Mouse (Mus musculus): Measurements from ENCODE around the gene Tsacc.
"Not testable (repeated sequence)": the region's sequence is repeated elsewhere in the genome, so short reads cannot be mapped to it uniquely, and the experiment has no call there.

Gene Tsacc

GRCm38 (mm10) chr3:88296561-88297318 is at the start of gene Tsacc, which contains the start of gene Cct3:
TSS of gene Tsacc (minus strand) at chr3:88296999.
TSS of gene Cct3 (plus strand) at chr3:88297116.
- DNase-seq (ENCODE audit: low read depth, low spot score), result peak; percentile 100

GRCm38 (mm10) chr3:88339006-88339405 is 42.2 kb upstream of the Tsacc start:
- DNase-seq (ENCODE audit: low read depth, low spot score), result no peak

GRCm38 (mm10) chr3:88338316-88338715 is 41.5 kb upstream of the Tsacc start:
- no peak for DNase-seq (ENCODE audit: low read depth, low spot score)

- DNase-seq (ENCODE audit: low read depth, low spot score), result peak; percentile 67
Measured at GRCm38 (mm10) chr3:88337367-88338020, 40.7 kb upstream of the Tsacc start.

- peak; percentile 96 for DNase-seq (ENCODE audit: low read depth, low spot score)
Measured at GRCm38 (mm10) chr3:88336058-88337013, 39.5 kb upstream of the Tsacc start, which contains the start of the genes Tmem79 and Smg5. TSS of gene Tmem79 (minus strand) at chr3:88336148. TSS of gene Smg5 (plus strand) at chr3:88336260.

GRCm38 (mm10) chr3:88335436-88336053 is 38.7 kb upstream of the Tsacc start:
- DNase-seq (ENCODE audit: low read depth, low spot score), result peak; percentile 66

- DNase-seq (ENCODE audit: low read depth, low spot score), result no peak
Measured at GRCm38 (mm10) chr3:88334902-88335435, 38.2 kb upstream of the Tsacc start.

GRCm38 (mm10) chr3:88334029-88334658 is 37.3 kb upstream of the Tsacc start:
- no peak for DNase-seq (ENCODE audit: low read depth, low spot score)

GRCm38 (mm10) chr3:88331282-88331681 is 34.5 kb upstream of the Tsacc start:
- DNase-seq (ENCODE audit: low read depth, low spot score), result peak; percentile 74

- no peak for DNase-seq (ENCODE audit: low read depth, low spot score)
Measured at GRCm38 (mm10) chr3:88328956-88329355, 32.2 kb upstream of the Tsacc start.

- DNase-seq (ENCODE audit: low read depth, low spot score), result peak; percentile 86
Measured at GRCm38 (mm10) chr3:88324951-88325405, 28.2 kb upstream of the Tsacc start, which contains the start of gene Glmp. TSS of gene Glmp (plus strand) at chr3:88325023.

- no peak for DNase-seq (ENCODE audit: low read depth, low spot score)
Measured at GRCm38 (mm10) chr3:88299172-88299571, 2.4 kb upstream of the Tsacc start.

GRCm38 (mm10) chr3:88297321-88297851 is 587 bp upstream of the Tsacc start:
- DNase-seq (ENCODE audit: low read depth, low spot score), result peak; percentile 65

GRCm38 (mm10) chr3:88296110-88296560 is 664 bp downstream of the Tsacc start:
- no peak for DNase-seq (ENCODE audit: low read depth, low spot score)

- DNase-seq (ENCODE audit: low read depth, low spot score), result not testable (repeated sequence)
Measured at GRCm38 (mm10) chr3:88295272-88295671, 1.5 kb downstream of the Tsacc start.

GRCm38 (mm10) chr3:88291970-88292369 is 4.8 kb downstream of the Tsacc start:
- DNase-seq (ENCODE audit: low read depth, low spot score), result peak; percentile 64

- DNase-seq (ENCODE audit: low read depth, low spot score), result not testable (repeated sequence)
Measured at GRCm38 (mm10) chr3:88288133-88288713, 8.6 kb downstream of the Tsacc start.

- no peak for DNase-seq (ENCODE audit: low read depth, low spot score)
Measured at GRCm38 (mm10) chr3:88287110-88287509, 9.7 kb downstream of the Tsacc start, which contains the start of gene Gm38392. TSS of gene Gm38392 (minus strand) at chr3:88287210.

- DNase-seq (ENCODE audit: low read depth, low spot score), result not testable (repeated sequence)
Measured at GRCm38 (mm10) chr3:88285565-88285895, 11.3 kb downstream of the Tsacc start.

All from 3T3-L1 (cell line).